Mouse (Mus musculus) liver, postnatal 0 days (tissue): ENCODE results near the gene Kcnf1. TPM values are rescaled to one million over a fixed set of nuclear protein-coding genes. Genes with fewer than 3 reads are reported as not detected.
"Not testable (repeated sequence)": the region's sequence is repeated elsewhere in the genome, so short reads cannot be mapped to it uniquely, and the experiment has no call there.

ENCODE experiments used
- ATAC-seq: fragments of 200-750 bp; cut with Nextera tagmentation; 2 replicates; pipeline ENCODE4 v1.8.0; 2017; ENCODE audit warnings: mild to moderate bottlenecking, moderate library complexity
- DNase-seq: peaks from one replicate; pipeline ENCODE4 v3.0.0-alpha.2; 2016
- H3K27ac ChIP-seq: fragments of 300-500 bp; sonication (generic); 2 replicates; pipeline ENCODE4 v1.5.1; 2014; ENCODE audit warnings: antibody characterized with exemption, moderate library complexity, mild to moderate bottlenecking, low read depth
- H3K27me3 ChIP-seq: fragments of 300-500 bp; sonication (generic); 2 replicates; pipeline ENCODE4 v1.6.1; 2014; ENCODE audit warnings: low read length, control low read depth, mixed read lengths; ENCODE audit not compliant: insufficient read depth
- H3K36me3 ChIP-seq: fragments of 300-500 bp; sonication (generic); replicated peaks from 2 replicates; pipeline ENCODE4 v1.6.1; 2014; ENCODE audit warnings: mild to moderate bottlenecking, control low read depth, low read length, moderate library complexity, mixed read lengths; ENCODE audit not compliant: insufficient read depth
- H3K4me1 ChIP-seq: fragments of 300-500 bp; sonication (generic); 2 replicates; pipeline ENCODE4 v1.6.1; 2014; ENCODE audit warnings: antibody characterized with exemption, mild to moderate bottlenecking, control low read depth; ENCODE audit not compliant: insufficient read depth
- H3K4me2 ChIP-seq: fragments of 300-500 bp; sonication (generic); 2 replicates; pipeline ENCODE4 v1.6.1; 2014; ENCODE audit warnings: low read depth, mild to moderate bottlenecking, low read length, moderate library complexity, mixed read lengths
- H3K4me3 ChIP-seq: fragments of 300-500 bp; sonication (generic); 2 replicates; pipeline ENCODE4 v1.5.1; 2014; ENCODE audit warnings: low read depth, low read length
- H3K9ac ChIP-seq: fragments of 300-500 bp; sonication (generic); replicated peaks from 2 replicates; pipeline ENCODE4 v1.6.1; 2014; ENCODE audit warnings: mild to moderate bottlenecking, moderate library complexity
- H3K9me3 ChIP-seq: fragments of 300-500 bp; sonication (generic); 2 replicates; pipeline ENCODE4 v1.6.1; 2016; ENCODE audit warnings: mild to moderate bottlenecking, control low read depth, low read length, mixed read lengths
- CTCF ChIP-seq: sonication (generic); IDR thresholded peaks from 2 replicates; pipeline ENCODE4 v1.5.1; 2016; ENCODE audit warnings: antibody characterized with exemption, low read depth
- EP300 ChIP-seq: IDR thresholded peaks from 2 replicates; pipeline ENCODE4 v1.6.1; 2016; ENCODE audit warnings: antibody characterized with exemption, low read depth, mild to moderate bottlenecking
- WGBS: fragments of 180-500 bp; shearing (Covaris S2); extraction: QIAGEN DNeasy Blood & Tissue Kit; methylation state at CpG from one replicate; pipeline ENCODE4 v1.1.7; 2014; ENCODE audit not compliant: insufficient replicate concordance; 5-methylcytosine and 5-hydroxymethylcytosine counted together
- polyA plus RNA-seq: library from polyadenylated mRNA; unstranded; fragments of >200 nt; fragmentation: Nextera tagmentation; extraction: Ambion mirVana; gene quantifications from 2 replicates; pipeline ENCODE4 v1.2.1, GENCODE M21; 2015

Gene Kcnf1
- polyA plus RNA-seq, 1 experiment from 2014 or later, result 0.14 TPM

DNA sequence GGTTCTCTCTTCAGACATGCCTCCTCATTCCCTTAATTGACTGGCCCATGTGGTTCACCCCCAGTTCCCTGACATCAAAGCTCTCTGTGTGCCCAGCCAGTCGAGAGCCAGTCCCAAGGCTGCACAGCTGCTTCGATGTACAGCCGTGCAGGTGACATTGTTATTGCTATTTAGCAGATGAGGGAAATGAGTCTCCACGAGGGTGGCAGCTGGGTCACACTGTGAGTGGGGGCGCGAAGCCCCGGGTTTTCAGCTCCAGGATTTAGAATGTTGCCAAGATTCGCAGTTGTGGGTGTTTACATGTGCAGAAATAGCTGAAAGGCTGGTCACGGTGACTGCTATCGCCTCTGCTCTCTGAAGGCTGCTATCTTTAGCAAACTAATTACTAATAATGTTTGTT, 27.8 kb downstream of the Kcnf1 start:
- Histone ChIP-seq H3K4me1 (no peaks in the 10 kb centered on the region), H3K9ac (no peak overlapping the region), H3K9me3 (no peaks in the 10 kb centered on the region), H3K27ac (no peak overlapping the region), H3K4me2 (no peak overlapping the region), H3K27me3 (no peaks in the 10 kb centered on the region), H3K36me3 (no peaks in the 10 kb centered on the region), H3K4me3 (no peak overlapping the region)
- WGBS, result 69% methylated on average over 10 of the region's 10 CpGs
- TF ChIP-seq EP300 (no peak), CTCF (no peak)
- no peak for ATAC-seq
- DNase-seq, result no peak

DNA sequence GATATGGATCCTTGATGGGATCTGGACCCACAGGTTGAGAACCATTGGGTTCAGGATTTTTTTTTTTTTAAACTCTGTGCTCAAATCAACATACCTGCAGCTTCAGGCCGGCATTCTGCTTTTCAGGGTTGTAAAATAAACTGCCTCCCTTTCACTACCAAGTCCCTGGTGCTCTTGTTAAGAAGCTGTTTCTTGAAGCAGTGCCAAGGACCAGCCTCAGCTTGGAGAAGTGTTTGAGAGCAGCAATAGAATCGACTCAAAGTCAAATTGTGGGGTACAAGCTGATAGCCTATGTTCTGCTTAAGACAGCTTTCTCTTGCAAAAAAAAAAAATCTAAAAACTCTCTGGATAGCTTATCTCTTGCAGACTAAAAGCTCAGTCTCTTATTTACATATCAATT, 34.9 kb downstream of the Kcnf1 start:
- Histone ChIP-seq H3K27ac (no peak overlapping the region), H3K4me1 (no peaks in the 10 kb centered on the region), H3K27me3 (no peaks in the 10 kb centered on the region), H3K9ac (no peak overlapping the region), H3K4me3 (no peak overlapping the region), H3K4me2 (no peak overlapping the region), H3K36me3 (no peaks in the 10 kb centered on the region), H3K9me3 (no peaks in the 10 kb centered on the region)
- ATAC-seq, result no peak
- 29% methylated on average over 2 of the region's 2 CpGs for WGBS
- no peak for TF ChIP-seq CTCF
- TF ChIP-seq EP300, result no peak
- DNase-seq, result no peak

DNA sequence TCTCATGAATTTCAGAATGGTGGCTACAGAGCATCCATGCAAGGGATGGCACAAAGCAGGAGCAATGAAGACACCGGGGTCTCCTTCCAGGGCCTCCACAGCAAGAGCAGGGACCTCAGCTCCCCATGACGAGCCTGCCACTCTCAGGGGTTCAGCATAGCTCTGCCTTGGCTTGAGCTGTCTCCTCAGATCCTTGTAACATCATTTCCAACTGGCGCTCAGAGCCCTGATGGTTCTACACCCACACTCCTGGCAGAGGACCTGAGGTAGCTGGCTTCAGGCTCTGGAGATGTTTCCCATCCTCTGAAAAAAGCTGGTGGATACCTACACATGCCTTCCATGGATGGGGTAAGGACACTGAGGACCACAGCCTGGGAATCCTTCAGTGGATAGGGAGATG, 36.3 kb downstream of the Kcnf1 start:
- Histone ChIP-seq H3K27ac (no peak overlapping the region), H3K36me3 (no peaks in the 10 kb centered on the region), H3K9me3 (no peaks in the 10 kb centered on the region), H3K4me1 (no peaks in the 10 kb centered on the region), H3K4me3 (no peak overlapping the region), H3K27me3 (no peaks in the 10 kb centered on the region), H3K9ac (no peak overlapping the region), H3K4me2 (no peak overlapping the region)
- no peak for DNase-seq
- no peak for ATAC-seq
- WGBS, result 63% methylated on average over 3 of the region's 3 CpGs
- TF ChIP-seq EP300 (no peak), CTCF (no peak)

DNA sequence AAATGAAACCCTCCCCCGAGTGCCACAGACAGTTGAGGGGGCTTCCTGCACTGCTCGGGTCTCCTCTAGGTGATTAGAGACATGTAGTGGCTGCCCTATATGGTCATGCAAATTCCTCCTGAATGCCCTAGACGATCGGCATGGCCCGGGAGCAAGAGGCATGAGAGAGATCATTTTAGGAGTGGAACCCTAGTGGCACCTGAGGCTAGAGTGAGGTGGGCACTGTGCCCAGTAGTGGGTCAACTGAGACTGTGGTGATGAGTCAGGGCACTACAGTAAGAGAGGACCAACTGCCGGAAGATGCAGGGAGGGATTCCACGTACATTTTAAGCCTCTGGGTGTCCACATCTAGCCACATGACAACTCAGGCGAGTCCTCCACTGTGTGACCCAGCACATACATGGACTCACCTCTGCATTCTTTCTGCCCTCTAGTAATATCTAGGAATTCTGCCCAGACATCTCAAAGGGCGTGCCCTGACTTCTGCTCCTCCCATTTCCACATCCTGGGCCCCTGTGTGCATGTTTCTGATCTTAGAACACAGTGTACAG, 42.1 kb downstream of the Kcnf1 start:
- Histone ChIP-seq H3K4me1 (no peaks in the 10 kb centered on the region), H3K27me3 (no peaks in the 10 kb centered on the region), H3K4me3 (no peak overlapping the region), H3K9me3 (no peaks in the 10 kb centered on the region), H3K27ac (no peak overlapping the region), H3K36me3 (no peaks in the 10 kb centered on the region), H3K9ac (no peak overlapping the region), H3K4me2 (no peak overlapping the region)
- WGBS, result 64% methylated on average over 9 of the region's 9 CpGs
- DNase-seq (no peak), ATAC-seq (no peak)
- TF ChIP-seq EP300 (no peak), CTCF (no peak)

DNA sequence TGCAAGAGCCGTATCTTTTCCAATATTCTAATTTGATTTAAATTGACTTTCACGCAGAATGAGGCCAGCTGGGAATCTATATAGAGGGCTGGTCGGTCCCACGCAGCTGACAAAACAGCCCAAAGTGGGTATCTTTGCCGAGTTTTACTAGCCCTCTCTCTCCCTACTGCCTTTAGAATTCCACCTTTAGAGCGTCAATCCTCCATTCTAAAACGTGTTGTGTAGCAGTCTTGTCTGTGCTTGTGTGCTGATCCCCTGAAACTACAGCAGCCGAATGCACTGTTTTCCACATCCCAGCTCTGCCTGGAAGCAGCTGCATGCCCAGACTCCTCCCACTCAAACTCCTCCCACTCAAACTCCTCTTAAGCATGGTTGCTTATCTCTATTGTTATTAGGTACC, 44.4 kb downstream of the Kcnf1 start:
- Histone ChIP-seq H3K9me3 (no peaks in the 10 kb centered on the region), H3K4me2 (no peak overlapping the region), H3K27me3 (no peaks in the 10 kb centered on the region), H3K27ac (no peak overlapping the region), H3K4me3 (no peak overlapping the region), H3K4me1 (no peaks in the 10 kb centered on the region), H3K36me3 (no peaks in the 10 kb centered on the region), H3K9ac (no peak overlapping the region)
- WGBS, result 76% methylated on average over 8 of the region's 8 CpGs
- ATAC-seq, result no peak
- TF ChIP-seq EP300 (no peak), CTCF (no peak)
- DNase-seq, result no peak

DNA sequence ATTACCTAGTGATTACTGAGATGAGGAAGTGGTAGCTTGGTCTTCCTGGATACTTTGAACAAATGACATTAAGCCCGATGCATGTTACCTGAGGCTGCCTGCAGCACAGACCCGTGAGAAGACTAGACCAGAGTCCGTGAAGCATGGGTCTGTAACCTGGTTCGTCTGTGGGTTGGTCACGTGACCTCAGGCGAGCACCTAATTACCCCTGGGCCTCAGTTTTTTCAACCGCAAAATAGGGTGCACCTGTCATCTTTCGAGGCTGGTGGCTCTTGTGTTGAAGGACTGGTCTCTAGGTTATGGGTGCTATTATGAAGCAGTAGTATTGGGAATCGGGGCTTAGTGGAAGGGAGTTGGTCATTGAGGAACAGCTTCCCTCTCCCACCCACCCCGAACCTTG, 45.1 kb downstream of the Kcnf1 start:
- no peak overlapping the region for H3K27ac ChIP-seq
- ATAC-seq (no peak), DNase-seq (no peak)
- no peak overlapping the region for H3K4me2 ChIP-seq
- 82% methylated on average over 10 of the region's 10 CpGs for WGBS
- no peaks in the 10 kb centered on the region for H3K9me3 ChIP-seq
- no peaks in the 10 kb centered on the region for H3K36me3 ChIP-seq
- H3K4me3 ChIP-seq, result no peak overlapping the region
- no peaks in the 10 kb centered on the region for H3K27me3 ChIP-seq
- no peak overlapping the region for H3K9ac ChIP-seq
- H3K4me1 ChIP-seq, result no peaks in the 10 kb centered on the region
- TF ChIP-seq CTCF (no peak), EP300 (no peak)

DNA sequence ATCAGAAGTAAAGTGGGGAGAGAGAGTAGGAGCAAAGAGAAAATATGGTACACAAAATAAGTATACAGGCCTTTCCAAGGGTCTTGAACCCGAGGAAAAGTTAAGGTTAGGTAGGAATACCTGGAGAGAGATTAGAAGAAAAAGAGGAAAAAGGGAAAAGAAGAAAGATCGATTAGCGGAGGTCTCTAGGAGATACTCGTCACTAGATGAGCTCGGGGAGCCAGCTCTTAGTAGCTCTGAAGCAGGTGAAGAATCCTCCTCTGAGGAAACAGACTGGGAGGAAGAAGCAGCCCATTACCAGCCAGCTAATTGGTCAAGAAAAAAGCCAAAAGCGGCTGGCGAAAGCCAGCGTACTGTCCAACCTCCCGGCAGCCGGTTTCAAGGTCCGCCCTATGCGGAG, 53.8 kb downstream of the Kcnf1 start:
- H3K4me1 ChIP-seq, H3K36me3 ChIP-seq, H3K9me3 ChIP-seq, H3K4me2 ChIP-seq, DNase-seq, H3K27ac ChIP-seq, H3K27me3 ChIP-seq, H3K9ac ChIP-seq, ATAC-seq, H3K4me3 ChIP-seq: not testable (repeated sequence)
- 79% methylated on average over 9 of the region's 12 CpGs for WGBS

Other genes with a start within 250 kb of the Kcnf1 start
- gene Pqlc3, start 176.5 kb downstream of the Kcnf1 start, polyA plus RNA-seq, result 6.5 and 6.7 TPM in 2 replicates
- 0.06 TPM in 1 of 2 replicates, not detected in the other for gene 2410004P03Rik, start 165.2 kb downstream of the Kcnf1 start, polyA plus RNA-seq
- gene Pdia6, start 89.7 kb upstream of the Kcnf1 start, polyA plus RNA-seq, result 133 and 141 TPM in 2 replicates
- gene Atp6v1c2, start 152.5 kb upstream of the Kcnf1 start, polyA plus RNA-seq, result 0.18 TPM in 2 replicates
- gene Nol10, start 171.6 kb upstream of the Kcnf1 start, polyA plus RNA-seq, result 4.4 and 5.3 TPM in 2 replicates